Mouse (Mus musculus) T-helper 2 cell (primary cell): ENCODE data around the gene Erlin1.

Experiments used
- in situ Hi-C: fragments of 300-600 bp; cut with MboI, MseI; formaldehyde crosslinking; loops from one replicate; pipeline ENCODE4 v1.15.1; 2025; ENCODE audit warnings: high pct_unique_total_duplicates

Gene Erlin1

GRCm38 (mm10) chr19:44069121-44069913 is at the start of gene Erlin1:
Erlin1 (minus strand) TSS chr19:44069785.
- in situ Hi-C loops = no loop called here

GRCm38 (mm10) chr19:44117793-44118192 is 48.2 kb upstream of the Erlin1 start:
- in situ Hi-C loops = no loop called here

- in situ Hi-C loops = no loop called here
Observed at GRCm38 (mm10) chr19:44111706-44112105, 42.1 kb upstream of the Erlin1 start.

GRCm38 (mm10) chr19:44110356-44110755 is 40.8 kb upstream of the Erlin1 start:
- in situ Hi-C loops = no loop called here

GRCm38 (mm10) chr19:44108996-44109395 is 39.4 kb upstream of the Erlin1 start:
- in situ Hi-C loops = no loop called here

- in situ Hi-C loops = no loop called here
Observed at GRCm38 (mm10) chr19:44107661-44108521, 38.3 kb upstream of the Erlin1 start.

GRCm38 (mm10) chr19:44106831-44107660 is 37.5 kb upstream of the Erlin1 start, which contains the start of gene Chuk:
Chuk (minus strand) TSS chr19:44107480.
- in situ Hi-C loops = no loop called here

- in situ Hi-C loops = no loop called here
Observed at GRCm38 (mm10) chr19:44104393-44104792, 34.8 kb upstream of the Erlin1 start.

- in situ Hi-C loops = no loop called here
Observed at GRCm38 (mm10) chr19:44103001-44103400, 33.4 kb upstream of the Erlin1 start.

GRCm38 (mm10) chr19:44100840-44101239 is 31.3 kb upstream of the Erlin1 start:
- in situ Hi-C loops = no loop called here

- in situ Hi-C loops = no loop called here
Observed at GRCm38 (mm10) chr19:44086278-44086677, 16.7 kb upstream of the Erlin1 start.

- in situ Hi-C loops = no loop called here
Observed at GRCm38 (mm10) chr19:44080920-44081319, 11.3 kb upstream of the Erlin1 start.

GRCm38 (mm10) chr19:44080023-44080422 is 10.4 kb upstream of the Erlin1 start:
- in situ Hi-C loops = no loop called here

GRCm38 (mm10) chr19:44077024-44077423 is 7.4 kb upstream of the Erlin1 start:
- in situ Hi-C loops = no loop called here

GRCm38 (mm10) chr19:44076457-44076856 is 6.9 kb upstream of the Erlin1 start:
- in situ Hi-C loops = no loop called here

- in situ Hi-C loops = no loop called here
Observed at GRCm38 (mm10) chr19:44074986-44075385, 5.4 kb upstream of the Erlin1 start.

- in situ Hi-C loops = no loop called here
Observed at GRCm38 (mm10) chr19:44071166-44071565, 1.6 kb upstream of the Erlin1 start.

GRCm38 (mm10) chr19:44069914-44070232 is 288 bp upstream of the Erlin1 start:
- in situ Hi-C loops = no loop called here

- in situ Hi-C loops = no loop called here
Observed at GRCm38 (mm10) chr19:44068232-44068631, 1.4 kb downstream of the Erlin1 start.

- in situ Hi-C loops = no loop called here
Observed at GRCm38 (mm10) chr19:44067323-44068049, 2.1 kb downstream of the Erlin1 start.

- in situ Hi-C loops = no loop called here
Observed at GRCm38 (mm10) chr19:44064734-44065133, 4.9 kb downstream of the Erlin1 start.
